Mouse (Mus musculus) left cerebral cortex, postnatal 36 days (tissue): Measurements from ENCODE around the gene Gm8356. TPM values are rescaled to one million over a fixed set of nuclear protein-coding genes. Genes with fewer than 3 reads are reported as not detected.
"Not testable (repeated sequence)": the region's sequence is repeated elsewhere in the genome, so short reads cannot be mapped to it uniquely, and the experiment has no call there.

Experiments
- DNase-seq, 2 experiments: peaks; one replicate each; pipeline ENCODE4 v3.0.0; 2021 to 2022; ENCODE audit warnings: low spot score in 2 of 2, mixed read lengths in 1 of 2
- intact Hi-C: fragments of 180-260 bp; cut with DNase I; formaldehyde crosslinking; loops from one replicate; pipeline ENCODE4 v1.15.1; 2025
- total RNA-seq, 2 experiments: library from RNA; stranded (reverse); gene quantifications; 2 replicates each; pipeline ENCODE4 v1.2.3; 2021

The Gm8356 gene
- not detected for total RNA-seq

DNA sequence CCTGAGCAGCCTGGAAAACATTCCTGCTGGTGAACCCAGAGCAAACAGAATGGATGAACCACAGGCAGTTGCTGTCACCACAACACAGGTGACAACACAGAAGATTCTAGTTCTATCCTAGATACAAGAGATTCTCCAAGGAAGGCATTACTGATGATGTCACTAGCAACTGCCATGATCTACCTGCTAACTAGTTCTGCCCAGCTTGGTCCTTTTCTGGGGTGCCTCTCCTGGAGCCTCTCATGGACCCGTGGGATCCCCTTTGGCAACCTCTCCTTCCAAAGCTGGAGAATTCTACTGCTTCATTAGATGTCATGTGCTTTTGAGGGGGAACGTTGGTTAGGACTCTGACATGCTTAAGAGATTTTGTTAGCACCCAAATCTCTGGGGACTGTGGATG lies at the start of gene Gm8356:
Gene Gm8356 (minus strand): TSS at position 101 of the 400 bp plus-strand sequence.
- DNase-seq, intact Hi-C loops: not testable (repeated sequence)

DNA sequence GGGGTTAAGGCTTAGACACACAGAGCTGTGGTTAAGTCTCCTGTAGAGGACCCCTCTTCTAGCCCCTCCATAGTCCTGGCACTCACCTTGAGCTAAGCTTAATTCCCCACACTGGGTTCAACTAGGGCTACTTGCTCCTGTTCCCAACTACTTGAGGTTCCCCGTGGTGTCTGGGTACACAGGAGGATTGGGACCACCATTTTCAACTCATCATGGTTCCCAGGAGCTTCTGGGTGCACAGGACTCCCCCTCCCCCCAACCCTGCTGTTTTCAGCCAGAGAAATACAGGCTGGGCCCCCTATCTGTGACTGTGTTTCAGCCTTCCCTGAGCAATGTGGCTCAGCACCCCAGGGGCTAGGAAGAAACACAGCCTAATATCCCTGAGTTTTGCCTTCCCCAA lies 50.8 kb downstream of the Gm8356 start:
- intact Hi-C loops: not testable (repeated sequence)

DNA sequence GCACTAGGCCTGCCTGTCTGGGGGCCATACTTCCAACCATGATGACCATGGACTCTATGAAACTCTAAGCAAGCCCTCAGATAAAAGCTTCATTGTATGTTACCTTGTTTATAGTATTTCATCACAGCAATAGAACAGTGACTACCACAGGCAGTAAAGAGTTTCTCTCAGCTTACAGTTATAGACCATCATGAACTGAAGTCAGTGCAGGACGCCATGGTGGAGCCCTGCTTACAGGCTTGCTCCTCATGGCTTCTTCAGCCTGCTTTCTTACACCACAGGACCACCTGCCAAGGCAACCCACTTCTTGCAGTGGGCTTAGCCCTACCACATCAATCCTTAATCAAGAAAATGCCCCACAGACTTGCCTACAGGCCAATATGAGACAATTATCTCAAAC lies 51.5 kb downstream of the Gm8356 start:
- intact Hi-C loops, DNase-seq: not testable (repeated sequence)

More for the DNA sequence above, 50.8 kb downstream of the Gm8356 start:
- not testable (repeated sequence) for DNase-seq

DNA sequence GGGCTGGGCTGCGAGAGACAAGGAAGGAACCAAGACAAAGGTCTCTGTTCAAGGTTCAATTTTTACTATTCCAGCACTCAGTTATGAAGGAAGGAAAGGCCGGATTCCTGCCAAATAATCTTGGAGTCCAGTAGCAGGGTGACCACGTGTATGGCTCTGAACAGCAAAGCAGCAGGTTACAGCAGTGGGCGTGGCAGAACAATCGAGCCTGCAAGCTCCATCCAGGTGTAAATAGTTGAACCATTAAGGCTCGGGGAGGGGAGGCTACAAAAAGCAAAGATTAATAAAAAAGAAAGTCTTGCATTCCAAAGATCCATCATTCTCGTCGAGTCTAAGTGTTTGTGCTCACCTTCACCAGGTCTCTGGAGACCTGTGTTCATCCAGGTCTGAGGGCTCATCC lies 55.0 kb downstream of the Gm8356 start:
- intact Hi-C loops, DNase-seq: not testable (repeated sequence)

Other genes with a start within 250 kb of the Gm8356 start
- gene Gm21103, start 232.4 kb downstream of the Gm8356 start, total RNA-seq: not detected
- not detected for gene Gm3618, start 193.6 kb downstream of the Gm8356 start, total RNA-seq
- gene Gm16440, start 147.0 kb downstream of the Gm8356 start, total RNA-seq: not detected
- under 1 TPM in 1 of 2 experiments, not detected in 1; 0.70 TPM for gene Gm3591, start 124.8 kb downstream of the Gm8356 start, total RNA-seq
- gene Gm3594, start 92.7 kb downstream of the Gm8356 start, total RNA-seq: not detected
- gene Gm3629, start 53.3 kb upstream of the Gm8356 start, total RNA-seq: 1 to 10 TPM in 1 of 2 experiments, under 1 TPM in 1; 0.68 to 1.2 TPM
- gene Gm3460, start 85.1 kb upstream of the Gm8356 start, total RNA-seq: not detected
- gene Gm10251, start 146.9 kb upstream of the Gm8356 start, total RNA-seq: not detected
- not detected for gene Gm8050, start 183.0 kb upstream of the Gm8356 start, total RNA-seq
- 1 to 10 TPM; 1.8 to 4.1 TPM for gene Gm3636, start 205.0 kb upstream of the Gm8356 start, total RNA-seq
- not detected for gene Gm8362, start 237.1 kb upstream of the Gm8356 start, total RNA-seq